Mouse (Mus musculus): ENCODE results near the gene Mycs.
A peak's percentile ranks its signal among the peaks of the same experiment; 100 is the strongest.

Mycs gene

DNA sequence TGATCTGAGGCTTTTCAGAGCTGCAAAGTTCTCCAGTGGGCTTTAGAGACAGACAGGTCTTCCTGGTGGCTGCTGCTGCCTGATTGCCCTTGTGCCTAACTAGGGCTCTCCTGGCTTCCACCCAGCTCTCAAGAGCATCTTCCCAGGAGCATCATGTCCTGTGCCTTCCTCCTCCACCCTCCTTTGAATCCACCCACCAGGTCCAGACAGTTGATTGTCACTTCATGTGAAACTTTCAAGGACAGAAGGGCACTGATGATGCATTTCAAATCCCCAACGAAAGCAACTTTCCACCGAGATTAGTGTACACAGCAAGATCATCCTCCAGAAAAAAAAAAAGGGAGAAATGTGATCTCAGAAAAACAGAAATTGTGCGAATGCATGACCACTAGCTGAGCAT is at the start of gene Mycs:
Gene Mycs, minus strand, starts transcription at position 101 of the 400 bp plus-strand sequence.
- DNase-seq (ENCODE audit: low spot score in 2 of 2): no peak

DNA sequence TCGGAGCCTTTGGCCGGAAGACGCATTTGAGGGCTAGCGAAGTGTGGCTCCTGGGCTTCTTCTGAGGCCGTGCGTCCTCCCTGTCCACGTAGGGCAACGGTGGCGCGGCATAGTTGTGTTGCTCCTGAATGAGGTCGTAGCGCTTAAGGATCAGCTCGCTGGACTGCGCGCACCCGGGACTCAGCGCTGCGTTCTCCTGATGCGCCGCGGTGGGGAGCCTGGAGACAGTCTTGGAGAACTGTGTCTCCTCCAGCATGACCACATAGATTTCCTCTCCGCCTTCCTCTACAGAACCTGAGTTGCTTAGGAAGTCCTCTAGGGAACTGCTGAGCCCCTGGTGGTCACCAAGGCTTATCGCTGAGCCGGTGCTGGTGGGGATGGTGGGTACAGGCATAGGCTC is 1.0 kb downstream of the Mycs start:
- peak in 1 of 2 experiments; percentile 6 for DNase-seq (ENCODE audit: low spot score in 2 of 2)

Data from frontal cortex, postnatal 14 days (tissue).